Mouse (Mus musculus) E14TG2a.4 (cell line): Measurements from ENCODE around the gene Acads.
"Not testable (repeated sequence)": the region's sequence is repeated elsewhere in the genome, so short reads cannot be mapped to it uniquely, and the experiment has no call there.

ENCODE experiments used
- H3K27me3 ChIP-seq: 2 replicates; pipeline ENCODE4 v1.6.1; 2014; ENCODE audit warnings: low read length, control low read depth; ENCODE audit not compliant: insufficient read depth
- H3K36me3 ChIP-seq: 2 replicates; pipeline ENCODE4 v1.6.1; 2014; ENCODE audit warnings: low read length, control low read depth; ENCODE audit not compliant: insufficient read depth
- H3K4me1 ChIP-seq: replicated peaks from 2 replicates; pipeline ENCODE4 v1.6.1; 2014; ENCODE audit warnings: low read depth, low read length, control low read depth
- H3K4me3 ChIP-seq: replicated peaks from 2 replicates; pipeline ENCODE4 v1.5.1; 2014; ENCODE audit warnings: mild to moderate bottlenecking, low read length
- H3K9me3 ChIP-seq: 2 replicates; pipeline ENCODE4 v1.6.1; 2014; ENCODE audit warnings: low read length, control low read depth
- CTCF ChIP-seq: conservative IDR thresholded peaks from 2 replicates; pipeline ENCODE4 v1.5.1; 2014; ENCODE audit warnings: low read length
- NANOG ChIP-seq: IDR thresholded peaks from 2 replicates; pipeline ENCODE4 v1.6.1; 2014; ENCODE audit warnings: borderline replicate concordance, low read length, mixed read lengths
- POU5F1 ChIP-seq: IDR thresholded peaks from 2 replicates; pipeline ENCODE4 v1.6.1; 2014; ENCODE audit warnings: low read length, borderline replicate concordance

Gene Acads

DNA sequence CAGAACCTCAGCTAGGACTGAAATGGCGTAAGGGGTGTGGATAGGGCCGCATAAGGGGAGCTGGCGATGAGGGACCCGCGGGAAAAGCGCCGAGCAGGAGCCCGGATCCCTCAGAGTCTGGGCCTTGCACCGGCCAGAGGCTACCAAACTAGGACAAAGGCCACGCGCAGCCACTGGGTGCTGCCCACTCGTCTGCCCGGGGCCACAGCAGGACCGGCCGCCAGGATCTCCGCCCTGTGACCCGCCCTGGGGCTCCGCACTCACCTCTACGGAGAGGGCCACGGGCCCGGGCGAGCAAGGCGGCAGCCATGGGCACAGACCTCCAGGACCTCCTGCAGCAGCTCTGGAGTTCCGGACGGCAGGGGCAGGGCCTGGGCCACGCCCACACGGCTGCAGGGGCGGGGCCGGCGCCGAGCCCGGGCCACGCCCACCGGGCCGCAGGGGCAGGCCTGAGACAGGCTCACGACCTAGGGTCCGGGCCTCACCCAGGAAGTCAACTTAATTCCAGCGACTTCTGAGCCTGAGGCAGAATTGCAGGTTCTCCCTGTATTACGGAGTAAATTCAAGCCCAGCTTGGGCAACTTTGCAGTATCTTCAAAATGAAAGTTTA, at the start of gene Acads:
Gene Acads (minus strand): TSS at position 386 of the 610 bp plus-strand sequence.
- no peaks in the 10 kb centered on the region for H3K9me3 ChIP-seq
- no peaks in the 10 kb centered on the region for H3K27me3 ChIP-seq
- no peak for TF ChIP-seq NANOG
- TF ChIP-seq POU5F1, result no peak
- TF ChIP-seq CTCF, result no peak
- H3K4me1 ChIP-seq, result peaks cover 54% of the 10 kb centered on the region
- H3K36me3 ChIP-seq, result peaks cover 57% of the 10 kb centered on the region
- peak within 1 kb of the TSS; percentile 97 for H3K4me3 ChIP-seq

- peaks cover 71% of the 10 kb centered on the region for H3K4me1 ChIP-seq
- TF ChIP-seq CTCF (no peak), NANOG (no peak), POU5F1 (no peak)
Observed at GRCm38 (mm10) chr5:115167396-115167795, 48.2 kb upstream of the Acads start.

GRCm38 (mm10) chr5:115166815-115167194, 47.7 kb upstream of the Acads start:
- no peaks in the 10 kb centered on the region for H3K9me3 ChIP-seq
- H3K36me3 ChIP-seq, result peaks cover 18% of the 10 kb centered on the region
- H3K4me3 ChIP-seq, result peak overlapping the region; percentile 35
- TF ChIP-seq CTCF, result no peak
- TF ChIP-seq POU5F1, result no peak
- no peak for TF ChIP-seq NANOG
- H3K27me3 ChIP-seq, result no peaks in the 10 kb centered on the region
- peaks cover 71% of the 10 kb centered on the region for H3K4me1 ChIP-seq

More at GRCm38 (mm10) chr5:115167396-115167795, 48.2 kb upstream of the Acads start:
- Histone ChIP-seq H3K36me3 (peaks cover 24% of the 10 kb centered on the region), H3K4me3 (peak overlapping the region; percentile 17; the same call in 1 of the 2 replicates), H3K9me3 (no peaks in the 10 kb centered on the region), H3K27me3 (no peaks in the 10 kb centered on the region)

DNA sequence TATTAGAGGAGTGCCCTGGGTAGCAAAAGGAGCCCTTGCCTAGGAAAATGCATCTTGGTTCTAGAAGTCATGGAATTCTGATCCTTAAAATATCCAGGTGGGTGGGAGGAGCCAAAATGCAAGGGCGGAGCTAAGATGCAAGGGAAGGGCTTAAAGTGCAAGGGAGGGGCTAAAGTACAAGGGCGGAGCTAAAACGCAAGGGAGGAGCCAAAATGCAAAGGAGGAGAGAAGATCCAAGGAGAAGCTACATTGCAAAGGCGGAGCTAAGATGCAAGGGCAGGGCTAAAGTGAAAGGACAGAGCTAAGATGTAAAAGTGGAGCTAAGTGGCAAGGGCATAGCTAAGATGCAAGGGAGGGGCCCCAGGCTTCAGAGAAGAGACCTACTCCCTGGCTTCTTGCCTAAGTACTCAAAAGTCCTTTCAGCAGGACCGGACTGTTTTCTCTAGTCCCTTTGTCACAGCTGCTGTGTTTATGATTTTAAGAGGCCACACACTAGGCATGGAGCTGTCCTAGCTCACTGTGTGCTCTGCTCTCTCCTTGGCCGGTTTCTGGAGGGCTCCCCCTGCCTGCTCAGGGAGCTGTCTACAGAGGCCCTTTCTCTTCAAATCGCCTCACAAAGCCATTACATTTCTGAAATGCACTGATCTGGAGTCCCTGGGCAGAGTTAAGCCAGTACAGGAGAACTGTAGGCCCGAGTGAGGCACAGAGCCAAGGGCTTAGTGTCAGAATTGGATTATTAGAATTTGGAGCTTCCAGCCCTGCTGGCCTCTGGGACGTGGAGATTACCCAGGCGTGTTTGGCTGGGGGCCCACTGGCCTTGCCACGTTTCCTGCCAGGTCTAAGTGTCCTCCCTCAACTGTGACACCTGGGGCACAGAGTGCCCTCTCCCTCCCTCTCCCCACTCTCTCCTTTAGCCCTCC, 47.0 kb upstream of the Acads start:
- Histone ChIP-seq H3K4me3 (peak overlapping the region; percentile 35), H3K27me3 (no peaks in the 10 kb centered on the region), H3K9me3 (no peaks in the 10 kb centered on the region), H3K36me3 (peaks cover 16% of the 10 kb centered on the region), H3K4me1 (peaks cover 76% of the 10 kb centered on the region)
- no peak for TF ChIP-seq NANOG
- TF ChIP-seq POU5F1, result no peak
- no peak for TF ChIP-seq CTCF

DNA sequence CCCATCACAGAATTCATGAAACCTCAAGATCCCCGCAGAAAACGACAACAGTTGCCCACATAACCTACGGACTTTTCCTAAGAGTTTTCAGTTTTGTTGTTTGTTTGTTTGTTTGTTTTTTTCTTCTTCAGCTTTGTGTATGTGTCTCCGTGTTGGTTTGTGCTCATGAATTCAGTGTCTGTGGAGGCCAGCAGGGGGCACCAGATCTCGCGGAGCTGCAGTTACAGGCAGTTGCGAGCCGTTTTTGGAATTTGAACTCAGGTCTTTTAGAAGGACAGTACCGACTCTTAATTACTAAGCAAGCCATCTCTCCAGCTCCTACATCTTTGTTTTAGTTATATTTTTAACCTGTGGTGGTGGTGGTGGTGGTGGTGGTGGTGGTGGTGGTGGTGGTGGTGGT, 46.2 kb upstream of the Acads start:
- Histone ChIP-seq H3K36me3 (peaks cover 10% of the 10 kb centered on the region), H3K27me3 (no peaks in the 10 kb centered on the region), H3K4me3 (no peak overlapping the region), H3K4me1 (peaks cover 80% of the 10 kb centered on the region), H3K9me3 (no peaks in the 10 kb centered on the region)
- TF ChIP-seq CTCF, result peak; percentile 53
- no peak for TF ChIP-seq NANOG

GRCm38 (mm10) chr5:115164446-115164845, 45.3 kb upstream of the Acads start:
- not testable (repeated sequence) for H3K27me3 ChIP-seq, H3K36me3 ChIP-seq, H3K4me3 ChIP-seq, H3K9me3 ChIP-seq
- H3K4me1 ChIP-seq, result peaks cover 83% of the 10 kb centered on the region

DNA sequence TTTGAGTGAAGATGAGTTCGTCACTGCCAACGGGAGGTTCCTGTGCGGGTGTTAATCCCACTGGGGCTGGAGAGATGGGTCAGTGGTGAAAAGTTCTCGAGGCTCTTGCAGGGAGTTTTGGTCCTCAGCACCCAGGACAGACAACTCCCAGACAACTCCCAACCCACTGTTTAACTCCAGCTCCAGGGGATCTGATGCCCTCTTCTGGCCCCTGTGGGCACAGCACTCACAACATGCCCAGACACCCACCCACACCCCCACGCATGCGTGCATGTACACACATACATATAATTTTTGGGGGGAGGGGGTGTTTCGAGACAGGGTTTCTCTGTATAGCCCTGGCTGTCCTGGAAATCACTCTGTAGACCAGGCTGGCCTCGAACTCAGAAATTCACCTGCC, 44.4 kb upstream of the Acads start:
- no peaks in the 10 kb centered on the region for H3K27me3 ChIP-seq

GRCm38 (mm10) chr5:115161940-115162279, 42.8 kb upstream of the Acads start:
- H3K4me1 ChIP-seq, result peaks cover 68% of the 10 kb centered on the region
- H3K36me3 ChIP-seq, H3K9me3 ChIP-seq, H3K27me3 ChIP-seq, H3K4me3 ChIP-seq: not testable (repeated sequence)

More for the DNA sequence above, 44.4 kb upstream of the Acads start:
- Histone ChIP-seq H3K36me3 (peaks cover 5% of the 10 kb centered on the region; the same call in 1 of the 2 replicates), H3K9me3 (no peaks in the 10 kb centered on the region), H3K4me3 (peak overlapping the region; percentile 68), H3K4me1 (peaks cover 81% of the 10 kb centered on the region)
- TF ChIP-seq CTCF, result peak; percentile 43
- no peak for TF ChIP-seq NANOG

DNA sequence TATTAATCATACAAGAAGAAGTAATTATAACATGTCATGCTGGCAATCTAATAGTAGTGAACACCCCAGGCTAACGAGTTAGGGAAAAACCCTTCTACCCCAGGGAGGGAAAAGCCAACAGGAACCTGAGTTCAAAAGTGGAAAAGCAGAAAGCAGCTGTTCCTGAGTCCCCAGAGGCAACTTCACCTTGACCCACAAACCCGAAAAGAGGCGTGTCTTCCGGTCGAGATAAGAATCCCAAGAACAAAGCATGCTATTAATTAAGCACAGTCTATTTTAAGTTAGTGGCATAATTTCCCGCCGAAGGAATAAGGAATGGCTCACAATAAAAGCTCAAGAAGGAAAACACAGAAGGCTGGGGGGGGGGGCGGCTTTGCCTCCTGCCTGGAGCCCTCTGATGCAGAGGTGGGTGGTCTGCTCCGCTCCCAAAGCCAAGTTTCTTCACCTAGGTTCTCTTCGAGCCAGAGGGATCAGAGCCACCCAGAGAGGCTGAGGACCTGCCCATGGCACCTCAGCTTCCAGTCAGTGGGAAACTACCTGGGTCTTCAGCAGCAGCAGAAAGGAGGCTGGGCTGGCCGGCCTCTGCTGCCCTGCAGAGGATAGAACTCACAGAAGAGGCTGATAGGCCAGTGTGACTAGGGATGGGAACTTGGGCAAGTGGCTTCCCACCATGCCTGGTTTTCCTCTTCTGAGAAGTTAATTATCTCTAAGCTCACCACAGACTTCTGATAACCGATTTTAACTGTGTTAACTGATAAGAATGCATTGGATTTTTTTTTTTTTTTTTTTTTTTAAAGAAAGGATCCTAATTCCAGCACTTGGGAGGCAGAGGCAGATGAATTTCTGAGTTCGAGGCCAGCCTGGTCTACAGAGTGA, 42.2 kb upstream of the Acads start:
- H3K4me3 ChIP-seq, result peak overlapping the region; percentile 43
- H3K36me3 ChIP-seq, result peaks cover 3% of the 10 kb centered on the region

More for the DNA sequence above, 42.2 kb upstream of the Acads start:
- Histone ChIP-seq H3K4me1 (peaks cover 68% of the 10 kb centered on the region), H3K9me3 (no peaks in the 10 kb centered on the region), H3K27me3 (no peaks in the 10 kb centered on the region)
- TF ChIP-seq POU5F1 (no peak), CTCF (no peak), NANOG (no peak)
